Mouse (Mus musculus): ENCODE measurements around the gene Sulf2. TPM values are rescaled to one million over a fixed set of nuclear protein-coding genes. Genes with fewer than 3 reads are reported as not detected.
"Not testable (repeated sequence)": the region's sequence is repeated elsewhere in the genome, so short reads cannot be mapped to it uniquely, and the experiment has no call there.

Sulf2 gene
- polyA plus RNA-seq (2012; rRNA removed) = 22.4 and 66.5 TPM in 2 replicates

DNA sequence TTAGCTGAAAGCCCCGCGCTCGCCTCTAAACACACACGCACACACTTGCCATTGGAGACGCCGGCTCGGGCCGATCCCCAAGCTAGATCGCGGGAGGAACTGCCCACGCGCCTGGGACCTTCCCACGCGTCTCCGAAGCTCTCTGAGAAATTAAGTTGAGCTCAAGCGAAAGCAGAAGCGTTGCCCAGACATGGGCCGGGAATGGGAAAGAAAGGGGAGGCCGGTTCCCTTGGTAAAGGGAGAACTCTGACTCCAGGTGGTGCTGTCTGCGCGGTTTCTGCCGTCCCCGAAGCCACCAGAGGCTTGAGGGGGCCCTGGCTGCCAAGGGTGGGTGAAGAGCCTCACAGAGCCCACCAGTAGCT is at the start of gene Sulf2:
Sulf2 (minus strand) TSS at position 210 of the 362 bp plus-strand sequence.
- DNase-seq (ENCODE audit: low read depth, low spot score) = no peak
- under 1% methylated on average over 23 of the region's 23 CpGs for WGBS

DNA sequence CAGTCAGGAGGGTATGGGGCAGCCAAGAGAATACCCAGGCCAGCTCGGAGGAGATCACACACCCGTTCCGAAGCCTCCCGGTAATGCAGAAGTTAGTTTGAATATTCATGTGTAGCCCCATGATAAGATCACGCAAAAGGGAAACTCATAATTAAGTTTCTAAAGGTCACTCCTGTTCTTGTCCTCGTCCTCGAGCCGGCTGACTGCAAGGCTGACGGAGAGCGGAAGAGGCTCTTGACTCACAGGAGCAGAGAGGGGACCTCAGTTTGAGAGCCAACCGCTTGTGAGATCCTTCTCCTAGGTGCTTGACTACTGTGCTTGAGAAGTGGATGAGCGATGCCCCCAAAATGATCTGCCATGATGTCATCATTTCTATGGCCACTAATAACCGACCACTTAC is 48.7 kb upstream of the Sulf2 start:
- DNase-seq (ENCODE audit: low read depth, low spot score) = no peak
- WGBS = 81% methylated on average over 13 of the region's 13 CpGs

DNA sequence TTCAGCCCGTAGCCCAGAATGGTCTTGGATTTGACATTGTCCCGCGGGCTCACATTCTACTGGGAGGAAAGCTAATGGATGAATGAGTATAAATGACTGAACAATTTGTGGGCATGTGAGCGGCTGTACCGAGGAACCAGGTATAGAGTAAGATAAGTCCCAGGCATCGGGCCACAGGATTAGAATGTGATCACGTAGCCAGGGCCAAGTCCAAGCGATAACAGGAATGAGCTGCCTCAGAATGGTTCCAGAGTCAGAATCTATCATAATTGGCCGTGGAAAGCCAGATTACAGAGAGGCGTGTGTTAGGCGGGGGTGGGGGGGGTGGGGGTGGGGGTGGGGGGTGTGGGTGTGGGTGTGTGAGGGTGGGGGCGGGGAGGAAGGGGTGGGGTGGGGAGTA is 48.2 kb upstream of the Sulf2 start:
- DNase-seq (ENCODE audit: low read depth, low spot score) = no peak
- WGBS = 70% methylated on average over 11 of the region's 12 CpGs

DNA sequence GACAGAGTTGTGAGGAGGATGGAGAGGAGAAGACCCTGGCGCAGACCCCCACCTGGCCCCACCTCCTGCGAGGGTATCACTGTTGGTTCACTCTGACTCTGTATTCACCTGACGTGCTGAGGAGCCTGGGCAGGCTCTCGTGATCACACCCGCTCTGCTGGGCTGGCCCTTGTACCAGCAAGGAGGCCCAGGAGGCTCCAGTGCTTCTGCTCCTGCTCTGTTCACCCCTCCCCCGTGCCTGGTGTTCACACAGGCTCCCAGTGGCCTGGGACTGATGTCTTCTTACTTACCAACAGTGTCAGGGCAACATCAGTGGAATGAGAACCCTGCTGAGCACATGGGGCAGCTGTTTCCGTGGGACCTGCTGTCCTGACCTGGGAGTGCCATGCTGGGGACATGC is 42.5 kb upstream of the Sulf2 start:
- DNase-seq (ENCODE audit: low read depth, low spot score) = no peak
- WGBS = 54% methylated on average over 7 of the region's 7 CpGs

DNA sequence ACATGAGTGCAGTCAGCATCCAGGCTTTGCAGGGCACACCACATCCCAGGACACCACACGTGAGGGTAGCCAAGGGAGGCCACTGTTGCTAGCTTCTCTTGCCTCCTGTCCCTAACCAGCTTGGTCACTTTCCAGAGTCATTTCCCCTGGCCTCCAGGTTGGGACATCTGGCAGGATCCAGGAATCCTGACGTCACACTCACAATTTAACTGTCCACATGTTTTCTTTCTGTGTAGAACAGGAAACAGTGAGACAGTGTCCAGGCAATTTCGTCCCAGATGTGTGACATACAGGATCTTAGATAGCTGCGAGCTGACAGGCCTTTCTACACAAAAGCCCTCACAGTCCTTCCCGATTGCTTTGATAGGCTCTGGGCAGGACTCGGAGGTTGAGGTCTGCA is 41.6 kb upstream of the Sulf2 start:
- DNase-seq (ENCODE audit: low read depth, low spot score) = no peak
- WGBS = 69% methylated on average over 6 of the region's 6 CpGs

GRCm38 (mm10) chr2:166196080-166196786 is 40.8 kb upstream of the Sulf2 start:
- WGBS = 70% methylated on average over 13 of the region's 13 CpGs
- DNase-seq (ENCODE audit: low read depth, low spot score) = no peak

- DNase-seq (ENCODE audit: low read depth, low spot score) = no peak
- 72% methylated on average over 6 of the region's 6 CpGs for WGBS
Observed at GRCm38 (mm10) chr2:166195041-166195440, 39.6 kb upstream of the Sulf2 start.

GRCm38 (mm10) chr2:166194112-166194758 is 38.8 kb upstream of the Sulf2 start:
- no peak for DNase-seq (ENCODE audit: low read depth, low spot score)
- 74% methylated on average over 16 of the region's 16 CpGs for WGBS

GRCm38 (mm10) chr2:166193509-166193908 is 38.0 kb upstream of the Sulf2 start:
- no peak for DNase-seq (ENCODE audit: low read depth, low spot score)
- WGBS = 92% methylated on average over 3 of the region's 3 CpGs

GRCm38 (mm10) chr2:166190816-166191215 is 35.4 kb upstream of the Sulf2 start:
- DNase-seq (ENCODE audit: low read depth, low spot score) = no peak
- 74% methylated on average over 8 of the region's 8 CpGs for WGBS

DNA sequence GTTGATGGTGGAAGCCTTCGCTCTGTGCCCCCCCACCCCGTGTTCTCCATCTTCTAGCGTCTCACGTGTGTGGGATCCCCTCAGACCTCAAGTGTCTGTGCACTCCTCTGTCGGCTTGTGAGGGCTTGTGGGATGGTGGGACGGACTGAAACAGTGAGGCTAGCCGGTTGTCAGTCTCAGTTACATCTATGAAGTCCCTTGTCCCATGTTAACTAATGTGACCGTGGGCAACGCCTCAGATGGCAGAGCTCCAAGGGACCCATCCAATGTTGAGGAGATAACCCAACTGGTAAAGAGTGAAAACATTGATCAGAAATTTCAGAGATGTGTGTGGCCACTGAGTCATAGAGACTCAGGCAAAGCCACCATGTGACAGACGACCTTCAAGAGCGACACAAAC is 33.7 kb upstream of the Sulf2 start:
- DNase-seq (ENCODE audit: low read depth, low spot score) = no peak
- 96% methylated on average over 11 of the region's 11 CpGs for WGBS

GRCm38 (mm10) chr2:166187874-166188453 is 32.5 kb upstream of the Sulf2 start:
- 90% methylated on average over 8 of the region's 11 CpGs for WGBS
- DNase-seq (ENCODE audit: low read depth, low spot score) = not testable (repeated sequence)

DNA sequence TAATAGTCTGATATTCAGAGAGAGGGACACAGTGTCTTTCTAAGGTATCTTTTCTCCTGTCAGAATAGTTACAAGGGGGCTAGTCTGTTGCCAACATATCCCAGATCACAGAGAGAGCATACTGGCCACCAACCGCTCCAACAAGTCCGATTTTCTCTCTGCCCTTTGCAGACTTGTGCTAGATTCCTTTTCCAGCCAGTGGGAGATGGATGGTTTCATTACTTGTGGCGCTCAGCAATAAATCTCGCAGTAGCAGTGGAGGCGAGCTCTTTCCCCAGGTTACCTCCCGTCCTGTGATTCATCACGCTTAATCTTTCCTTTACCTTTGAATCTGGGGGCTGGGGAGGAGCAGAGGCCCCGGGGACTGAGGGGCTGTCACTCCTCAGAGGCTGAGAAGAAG is 31.9 kb upstream of the Sulf2 start:
- 51% methylated on average over 8 of the region's 8 CpGs for WGBS
- DNase-seq (ENCODE audit: low read depth, low spot score) = not testable (repeated sequence)

- no peak for DNase-seq (ENCODE audit: low read depth, low spot score)
- WGBS = 64% methylated on average over 16 of the region's 16 CpGs
Observed at GRCm38 (mm10) chr2:166186244-166186948, 30.9 kb upstream of the Sulf2 start.

GRCm38 (mm10) chr2:166185768-166186167 is 30.3 kb upstream of the Sulf2 start:
- DNase-seq (ENCODE audit: low read depth, low spot score) = no peak
- WGBS = 66% methylated on average over 6 of the region's 6 CpGs

DNA sequence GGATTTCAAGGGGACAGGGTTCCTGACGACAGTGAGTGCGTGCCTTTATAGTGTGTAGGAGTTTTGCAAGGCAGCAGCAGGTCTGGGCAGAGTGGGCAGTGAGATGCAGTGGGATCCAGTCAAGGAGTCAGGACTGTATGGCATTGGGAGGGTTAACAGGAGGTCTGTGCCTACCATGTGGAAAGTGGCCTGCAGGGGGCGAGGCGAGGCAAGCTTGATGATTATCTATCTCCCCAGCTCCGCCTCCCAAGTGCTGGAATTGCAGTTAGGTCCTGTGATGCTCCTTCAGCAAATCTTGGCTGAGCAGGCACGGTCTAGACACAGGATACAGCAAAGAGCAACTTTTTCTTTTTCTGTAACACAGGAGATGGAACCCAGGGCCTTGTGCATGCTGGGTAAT is 29.0 kb upstream of the Sulf2 start:
- 57% methylated on average over 6 of the region's 6 CpGs for WGBS
- no peak for DNase-seq (ENCODE audit: low read depth, low spot score)

- DNase-seq (ENCODE audit: low read depth, low spot score) = no peak
- 87% methylated on average over 15 of the region's 15 CpGs for WGBS
Observed at GRCm38 (mm10) chr2:166182009-166182685, 26.7 kb upstream of the Sulf2 start.

DNA sequence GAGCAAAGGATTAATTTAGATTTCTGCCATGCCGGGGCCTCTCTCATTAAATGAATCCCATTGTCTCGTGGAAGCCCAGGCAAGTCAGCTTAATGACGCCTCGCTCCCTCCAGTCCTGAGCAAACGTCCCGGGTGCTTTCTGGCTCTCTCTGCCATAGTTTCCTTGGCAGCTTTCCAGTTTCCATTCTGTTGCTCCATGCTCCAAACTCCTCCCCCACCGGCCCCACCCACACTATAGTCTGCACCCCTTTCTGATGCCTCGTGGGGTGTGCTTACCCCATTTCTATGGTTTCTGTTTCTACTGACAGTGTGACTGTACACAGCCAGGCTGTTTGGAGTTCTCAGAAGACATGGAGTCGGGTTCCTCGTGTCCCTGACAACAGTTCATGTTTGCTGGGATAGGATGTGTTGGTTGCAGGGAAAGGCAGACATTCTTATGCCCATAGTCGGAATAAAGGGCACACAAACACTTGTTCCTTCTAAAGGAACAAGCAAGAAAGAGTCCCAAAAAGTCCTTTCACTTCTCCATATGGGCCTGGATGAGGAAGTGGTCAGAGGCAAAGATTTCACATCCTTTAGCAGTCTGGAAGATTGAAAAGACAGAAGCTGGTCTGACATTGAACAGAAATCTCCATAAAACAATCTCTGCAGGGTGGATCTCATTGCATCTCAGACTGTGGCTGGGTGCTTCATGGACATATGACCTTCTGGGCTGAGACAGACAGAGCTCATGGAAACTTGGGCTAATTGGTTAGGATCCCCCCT is 25.5 kb upstream of the Sulf2 start:
- 6% methylated on average over 11 of the region's 11 CpGs for WGBS
- DNase-seq (ENCODE audit: low read depth, low spot score) = peak; percentile 43

- WGBS = 34% methylated on average over 5 of the region's 5 CpGs
- DNase-seq (ENCODE audit: low read depth, low spot score) = no peak
Observed at GRCm38 (mm10) chr2:166180136-166180649, 24.7 kb upstream of the Sulf2 start.
